Mouse (Mus musculus) hindbrain, embryonic 14.5 days (tissue): Measurements from ENCODE around the gene Tex13c2. TPM values are rescaled to one million over a fixed set of nuclear protein-coding genes. Genes with fewer than 3 reads are reported as not detected.

ENCODE experiments used
- ATAC-seq: fragments of 200-750 bp; cut with Nextera tagmentation; 2 replicates; pipeline ENCODE4 v1.8.0; 2017; ENCODE audit warnings: moderate number of reproducible peaks, mild to moderate bottlenecking, moderate TSS enrichment, moderate library complexity; ENCODE audit not compliant: low FRiP score
- DNase-seq: peaks from one replicate; pipeline ENCODE4 v3.0.0-alpha.2; 2015; ENCODE audit warnings: low spot score
- H3K27ac ChIP-seq: fragments of 300-500 bp; sonication (generic); 2 replicates; pipeline ENCODE4 v1.5.1; 2014; ENCODE audit warnings: mild to moderate bottlenecking, moderate library complexity
- H3K27me3 ChIP-seq: fragments of 300-500 bp; sonication (generic); 2 replicates; pipeline ENCODE4 v1.6.1; 2014; ENCODE audit warnings: mild to moderate bottlenecking, low read length, mixed read lengths; ENCODE audit not compliant: control insufficient read depth, insufficient read depth
- H3K36me3 ChIP-seq: fragments of 300-500 bp; sonication (generic); replicated peaks from 2 replicates; pipeline ENCODE4 v1.6.1; 2014; ENCODE audit not compliant: control insufficient read depth, insufficient read depth
- H3K4me1 ChIP-seq: fragments of 300-500 bp; sonication (generic); replicated peaks from 2 replicates; pipeline ENCODE4 v1.6.1; 2014; ENCODE audit warnings: antibody characterized with exemption, low read length, mixed read lengths; ENCODE audit not compliant: control insufficient read depth, insufficient read depth
- H3K4me2 ChIP-seq: fragments of 300-500 bp; sonication (generic); replicated peaks from 2 replicates; pipeline ENCODE4 v1.6.1; 2014; ENCODE audit warnings: mild to moderate bottlenecking, moderate library complexity
- H3K4me3 ChIP-seq: fragments of 300-500 bp; sonication (generic); replicated peaks from 2 replicates; pipeline ENCODE4 v1.5.1; 2014; ENCODE audit warnings: mild to moderate bottlenecking, low read length
- H3K9ac ChIP-seq: fragments of 300-500 bp; sonication (generic); 2 replicates; pipeline ENCODE4 v1.6.1; 2014
- H3K9me3 ChIP-seq: fragments of 300-500 bp; sonication (generic); 2 replicates; pipeline ENCODE4 v1.6.1; 2016; ENCODE audit warnings: low read length; ENCODE audit not compliant: control insufficient read depth
- WGBS: fragments of 180-500 bp; shearing (Covaris S2); extraction: QIAGEN DNeasy Blood & Tissue Kit; methylation state at CpG from one replicate; pipeline ENCODE4 v1.1.7; 2014; 5-methylcytosine and 5-hydroxymethylcytosine counted together
- polyA plus RNA-seq: library from polyadenylated mRNA; unstranded; fragments of >200 nt; fragmentation: Nextera tagmentation; extraction: Ambion mirVana; gene quantifications from 2 replicates; pipeline ENCODE4 v1.2.1, GENCODE M21; 2014

Tex13c2 gene
- polyA plus RNA-seq, 1 experiment from 2014 or later: not detected

DNA sequence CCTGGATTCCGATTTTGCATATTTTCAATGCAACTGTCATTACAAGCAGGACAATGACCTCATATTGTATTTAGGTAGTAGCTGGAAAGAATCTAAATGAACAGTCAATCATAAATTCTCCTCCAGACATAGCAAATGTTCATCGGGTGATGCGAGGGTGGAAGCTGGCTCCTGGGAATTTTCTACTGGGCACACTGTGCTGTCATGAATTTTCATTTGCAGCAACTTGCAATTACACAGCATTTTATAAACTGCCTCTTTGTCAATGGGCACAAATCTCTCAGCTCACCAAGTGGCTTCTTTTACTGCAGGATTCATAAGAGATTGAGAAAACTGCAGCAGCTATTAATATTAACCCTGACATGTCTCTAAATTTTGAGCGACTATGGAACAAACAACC lies 41.2 kb downstream of the Tex13c2 start:
- Histone ChIP-seq H3K36me3 (no peaks in the 10 kb centered on the region), H3K9me3 (no peaks in the 10 kb centered on the region), H3K4me1 (no peaks in the 10 kb centered on the region), H3K4me2 (no peak overlapping the region), H3K4me3 (no peak overlapping the region), H3K9ac (no peak overlapping the region), H3K27ac (no peak overlapping the region), H3K27me3 (no peaks in the 10 kb centered on the region)
- WGBS: 53% methylated on average over 4 of the region's 4 CpGs
- ATAC-seq (no peak), DNase-seq (no peak)

GRCm38 (mm10) chrX:42540030-42540755 lies 50.7 kb downstream of the Tex13c2 start:
- no peak overlapping the region for H3K4me3 ChIP-seq
- no peak overlapping the region for H3K27ac ChIP-seq
- ATAC-seq (peak; percentile 48; the same call in 1 of the 2 replicates), DNase-seq (peak; percentile 33)
- no peaks in the 10 kb centered on the region for H3K27me3 ChIP-seq
- H3K4me1 ChIP-seq: no peaks in the 10 kb centered on the region
- H3K4me2 ChIP-seq: peak overlapping the region; percentile 37
- no peaks in the 10 kb centered on the region for H3K9me3 ChIP-seq
- H3K36me3 ChIP-seq: no peaks in the 10 kb centered on the region
- 28% methylated on average over 3 of the region's 3 CpGs for WGBS
- no peak overlapping the region; the same call in 1 of the 2 replicates for H3K9ac ChIP-seq

DNA sequence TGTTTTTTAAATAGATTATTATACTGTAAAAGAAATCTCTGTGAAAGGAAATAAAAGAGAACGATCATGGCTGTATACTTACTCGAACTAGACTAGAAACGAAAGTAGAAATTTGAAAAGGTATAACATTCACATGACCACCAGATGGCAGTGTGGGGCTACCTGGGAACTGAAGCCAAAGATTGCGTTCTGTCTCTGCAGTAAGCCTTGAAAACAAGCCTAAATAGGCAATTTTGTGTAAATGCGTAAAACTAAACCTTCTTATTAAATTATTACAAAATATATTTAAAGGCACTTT lies 51.2 kb downstream of the Tex13c2 start:
- Histone ChIP-seq H3K27me3 (no peaks in the 10 kb centered on the region), H3K36me3 (no peaks in the 10 kb centered on the region), H3K27ac (no peak overlapping the region), H3K9me3 (no peaks in the 10 kb centered on the region), H3K4me3 (no peak overlapping the region), H3K9ac (no peak overlapping the region), H3K4me2 (peak overlapping the region; percentile 37), H3K4me1 (no peaks in the 10 kb centered on the region)
- DNase-seq: peak; percentile 82
- WGBS: 31% methylated on average over 5 of the region's 5 CpGs
- no peak for ATAC-seq

Other genes with a start within 250 kb of the Tex13c2 start
- 5.3 and 6.4 TPM in 2 replicates for gene Sh2d1a, start 12.8 kb downstream of the Tex13c2 start, polyA plus RNA-seq